Mouse (Mus musculus) heart, adult 8-10 months (tissue): ENCODE results near the gene C2cd5. TPM values are rescaled to one million over a fixed set of nuclear protein-coding genes. Genes with fewer than 3 reads are reported as not detected.
"Not testable (repeated sequence)": the region's sequence is repeated elsewhere in the genome, so short reads cannot be mapped to it uniquely, and the experiment has no call there.

Experiments used
- DNase-seq: peaks from one replicate; pipeline ENCODE4 v3.0.0; 2022; ENCODE audit warnings: low spot score
- total RNA-seq, 4 experiments: library from RNA; stranded (reverse); gene quantifications; 2 replicates each; pipeline ENCODE4 v1.2.4; 2022

C2cd5 gene
- total RNA-seq, 4 experiments from 2014 or later, result 13.3 to 15.3 (median 13.6) TPM

DNA sequence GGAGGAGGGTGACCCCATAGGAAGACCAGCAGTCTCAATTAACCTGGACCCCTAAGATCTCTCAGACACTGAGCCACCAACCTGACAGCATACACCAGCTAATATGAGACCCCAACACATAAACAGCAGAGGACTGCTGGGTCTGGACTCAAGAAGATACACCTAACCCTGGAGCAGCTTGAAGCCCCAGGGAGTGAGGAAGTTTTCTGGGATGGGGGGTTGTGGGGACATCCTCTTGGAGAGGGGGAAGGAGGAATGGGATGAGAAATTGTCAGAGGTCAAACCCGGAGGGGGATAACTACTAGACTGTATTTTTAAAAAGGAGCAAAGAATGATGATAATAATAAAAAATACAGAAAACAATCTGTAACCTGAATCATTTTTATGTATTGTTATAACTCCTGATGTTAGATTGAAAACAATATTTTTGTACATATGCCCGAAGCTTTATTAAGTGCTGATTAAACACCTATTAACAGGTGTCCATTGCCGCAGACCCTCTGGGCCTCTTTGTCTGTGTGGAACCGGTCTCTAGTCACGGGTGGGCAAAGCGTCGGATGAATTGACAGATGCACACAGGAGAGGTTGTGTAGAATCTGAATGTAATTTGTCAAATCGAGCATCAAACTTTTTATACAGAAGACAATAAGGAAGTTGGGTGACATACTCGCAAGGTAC, 114.2 kb downstream of the C2cd5 start:
- DNase-seq, result not testable (repeated sequence)

DNA sequence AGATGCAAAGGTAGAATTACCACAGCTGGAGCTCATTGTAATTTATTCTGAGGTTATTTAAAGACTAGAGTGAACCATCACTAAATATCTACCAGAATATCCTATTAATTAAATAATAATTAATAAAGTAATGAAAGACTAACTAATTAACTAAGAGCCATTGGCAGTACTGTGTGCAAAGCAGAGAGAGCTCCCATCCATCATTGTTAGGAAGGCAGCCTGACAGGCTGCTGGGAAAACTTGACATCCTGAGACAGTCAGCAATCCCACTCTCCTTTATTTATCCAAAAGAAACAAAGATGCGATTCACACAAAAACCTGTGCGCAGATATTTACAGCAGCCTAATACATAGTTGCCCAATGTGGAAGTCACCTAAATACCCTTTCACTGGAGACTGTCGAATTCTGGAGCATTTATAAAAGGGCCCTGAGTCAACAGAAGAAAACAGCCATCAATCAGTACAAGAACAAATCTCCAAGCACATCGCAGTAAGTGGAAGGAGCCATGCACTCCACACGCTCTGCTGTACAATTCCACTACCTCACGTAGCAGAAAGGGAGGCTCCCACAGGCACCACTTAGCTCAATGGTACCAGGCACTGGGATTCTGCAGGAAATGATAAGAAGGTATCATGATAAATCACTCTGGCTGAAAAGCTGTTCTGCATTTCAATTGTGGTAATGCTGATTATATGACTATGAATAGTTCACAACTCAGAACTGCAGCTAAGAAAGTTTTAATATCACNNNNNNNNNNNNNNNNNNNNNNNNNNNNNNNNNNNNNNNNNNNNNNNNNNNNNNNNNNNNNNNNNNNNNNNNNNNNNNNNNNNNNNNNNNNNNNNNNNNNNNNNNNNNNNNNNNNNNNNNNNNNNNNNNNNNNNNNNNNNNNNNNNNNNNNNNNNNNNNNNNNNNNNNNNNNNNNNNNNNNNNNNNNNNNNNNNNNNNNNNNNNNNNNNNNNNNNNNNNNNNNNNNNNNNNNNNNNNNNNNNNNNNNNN, 120.0 kb downstream of the C2cd5 start:
- DNase-seq, result no peak

DNA sequence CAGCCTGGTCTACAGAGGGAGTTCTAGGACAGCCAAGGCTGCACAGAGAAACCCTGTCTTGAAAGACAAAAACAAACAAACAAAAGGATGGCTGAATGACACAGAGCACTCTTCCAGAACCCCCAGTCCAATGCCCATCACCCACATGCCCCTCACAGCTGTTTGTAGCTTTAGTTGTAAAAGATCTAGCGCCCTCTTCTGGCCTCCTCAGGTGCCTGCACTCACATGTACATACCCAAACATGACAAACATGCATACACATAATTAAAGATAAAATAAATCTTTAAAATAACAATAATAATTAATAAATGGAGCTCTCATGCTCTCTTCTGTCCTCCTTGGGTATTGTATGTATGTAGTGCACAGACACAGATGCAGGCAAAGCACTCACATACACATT, 122.7 kb downstream of the C2cd5 start:
- DNase-seq, result no peak

DNA sequence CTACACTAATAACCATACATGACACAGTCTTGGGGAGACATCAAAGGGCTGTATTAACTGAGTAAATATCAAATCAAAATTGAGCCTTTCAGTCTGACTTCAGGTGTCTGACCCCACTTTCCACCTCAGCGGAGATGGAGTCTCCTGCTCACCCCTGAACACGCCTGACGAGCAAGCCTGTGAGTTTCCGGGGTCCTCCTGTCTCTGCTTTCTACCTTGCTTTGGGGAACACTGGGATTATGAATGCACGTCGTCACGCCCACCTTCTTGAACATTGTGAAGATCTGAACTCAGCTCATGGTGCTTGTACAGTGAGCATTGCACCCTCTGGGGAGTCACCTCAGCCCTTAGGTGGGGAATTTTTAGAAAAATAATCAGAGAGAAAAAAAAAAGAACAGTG, 126.7 kb downstream of the C2cd5 start:
- no peak for DNase-seq

DNA sequence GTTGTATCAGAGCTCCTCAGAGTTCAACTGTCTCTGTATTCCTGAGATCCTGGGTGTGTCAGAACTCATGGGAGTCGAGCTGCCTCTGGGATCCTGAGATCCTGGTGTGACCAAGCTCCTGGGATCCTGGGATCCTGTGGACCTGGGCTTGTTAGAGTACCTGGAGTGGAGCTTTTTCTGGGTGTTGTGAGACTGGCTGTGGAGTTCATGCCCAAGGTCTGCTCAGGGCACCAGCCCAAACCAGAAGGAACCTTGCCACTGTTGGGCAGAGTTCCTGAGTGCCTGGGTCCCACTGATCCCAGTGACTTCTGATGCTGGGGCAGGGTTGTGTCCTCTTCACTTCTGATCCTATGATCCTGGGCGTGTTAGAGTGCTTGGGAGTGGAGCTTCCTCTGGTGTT, 127.7 kb downstream of the C2cd5 start:
- DNase-seq, result no peak

DNA sequence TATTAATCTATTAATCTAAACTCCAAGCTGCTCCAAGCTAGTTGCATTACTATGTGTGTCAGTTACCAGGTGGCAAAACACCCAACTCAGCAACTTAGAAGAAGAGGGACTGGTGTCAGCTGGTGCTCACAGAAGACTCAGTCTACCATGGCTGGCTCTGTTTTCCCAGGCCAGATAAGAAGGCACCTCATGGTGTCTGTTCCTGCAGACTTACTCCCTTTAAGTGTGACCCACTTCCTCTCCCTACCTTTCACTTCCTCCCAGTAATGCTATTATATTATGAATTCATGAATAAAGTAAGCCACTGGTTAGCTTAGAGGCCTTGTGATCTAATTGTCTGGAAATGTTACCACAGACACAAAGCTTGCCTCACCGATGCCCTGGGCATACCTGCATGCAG, 132.5 kb downstream of the C2cd5 start:
- DNase-seq, result no peak

DNA sequence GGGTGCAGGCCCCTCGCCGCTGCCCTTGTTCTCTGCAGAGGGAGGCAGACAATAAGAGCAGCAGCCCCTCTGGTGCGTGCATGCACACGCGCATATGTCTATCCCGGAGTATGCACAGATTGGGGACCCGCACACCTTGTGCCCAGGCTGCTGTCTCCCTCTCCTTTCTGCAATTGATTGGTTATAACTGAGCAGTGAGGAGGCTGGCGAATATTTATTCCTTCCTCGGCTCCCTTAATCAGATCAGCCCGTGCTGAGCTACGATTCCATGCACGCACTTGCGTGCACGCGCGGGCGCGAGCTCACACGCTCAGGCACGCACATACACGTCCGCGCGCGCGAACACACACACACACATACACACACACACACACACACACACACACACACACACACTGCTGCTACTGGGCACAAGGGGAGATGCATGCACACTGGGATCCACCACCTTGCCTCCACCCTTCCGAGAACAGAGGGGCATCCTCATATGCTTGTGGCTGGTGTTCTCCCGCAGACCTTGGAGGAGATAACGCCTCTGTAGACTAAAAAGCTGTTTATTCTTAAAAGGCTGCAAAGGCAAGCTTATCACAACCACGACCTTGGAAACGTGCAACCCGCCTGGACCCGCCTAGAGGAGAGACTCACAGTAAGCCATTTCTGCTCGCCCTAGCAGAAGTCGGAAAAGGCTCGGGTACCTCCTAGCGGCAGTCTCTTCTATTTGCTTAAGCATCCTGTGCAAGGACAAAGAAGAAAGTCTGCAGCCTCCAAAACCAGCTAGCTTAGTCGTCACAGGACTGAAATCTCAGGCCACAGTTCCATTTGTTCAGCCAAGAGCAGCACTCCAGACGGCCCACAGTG, 135.2 kb downstream of the C2cd5 start:
- peak; percentile 30 for DNase-seq

DNA sequence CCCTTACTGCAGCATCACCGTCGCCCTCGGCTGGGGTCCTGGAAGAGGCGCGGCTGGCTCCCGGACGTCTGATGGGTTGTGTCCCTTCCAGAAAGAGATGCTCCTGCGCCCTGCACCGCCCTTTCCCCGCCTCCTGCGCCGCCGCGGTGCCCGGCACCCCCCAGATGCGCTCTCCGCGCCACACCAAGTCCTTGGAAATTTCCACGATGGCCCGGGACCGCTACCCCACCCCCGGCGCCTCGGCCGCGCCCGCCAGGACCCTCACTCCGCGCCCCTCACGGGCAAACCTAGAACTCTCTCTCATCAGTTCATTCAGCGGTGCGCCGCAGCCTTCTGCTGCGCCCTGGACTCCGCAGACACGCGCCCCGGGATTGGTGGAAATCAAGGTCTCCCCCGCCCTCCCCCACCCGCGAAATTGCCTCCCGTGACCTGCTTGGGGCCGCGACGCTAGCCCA, 135.8 kb downstream of the C2cd5 start, which contains the start of gene St8sia1:
St8sia1 (minus strand) TSS at position 377 of the 455 bp plus-strand sequence.
- no peak for DNase-seq

DNA sequence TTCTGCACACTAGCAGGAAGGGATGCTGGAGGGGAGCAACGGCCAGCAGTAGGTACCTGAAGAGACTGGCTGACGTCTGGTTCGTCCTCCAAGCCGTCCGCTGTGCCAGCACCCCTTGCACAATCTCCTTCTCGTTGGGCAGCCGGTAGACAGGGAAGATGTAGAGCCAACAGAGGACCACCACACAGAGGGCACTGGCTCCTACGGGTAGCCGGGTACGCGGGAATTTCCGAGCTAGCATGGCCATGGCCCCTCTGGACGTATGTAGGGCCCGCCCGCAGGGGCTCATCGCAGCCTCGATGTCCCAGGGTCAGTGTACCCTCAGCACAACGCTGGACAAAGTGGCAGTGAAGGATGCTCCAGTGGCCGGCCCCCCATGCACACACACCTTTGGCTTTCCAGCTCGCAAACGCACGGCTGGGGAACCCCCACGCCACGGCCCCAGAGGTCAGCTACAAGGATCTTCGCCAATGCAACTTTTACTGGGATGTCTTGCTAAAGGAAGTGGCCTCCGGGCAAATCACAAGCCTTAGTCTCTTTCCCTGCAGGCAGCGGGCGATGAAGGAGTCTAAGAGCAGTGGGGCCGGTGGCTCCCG, 136.4 kb downstream of the C2cd5 start:
- DNase-seq, result no peak

DNA sequence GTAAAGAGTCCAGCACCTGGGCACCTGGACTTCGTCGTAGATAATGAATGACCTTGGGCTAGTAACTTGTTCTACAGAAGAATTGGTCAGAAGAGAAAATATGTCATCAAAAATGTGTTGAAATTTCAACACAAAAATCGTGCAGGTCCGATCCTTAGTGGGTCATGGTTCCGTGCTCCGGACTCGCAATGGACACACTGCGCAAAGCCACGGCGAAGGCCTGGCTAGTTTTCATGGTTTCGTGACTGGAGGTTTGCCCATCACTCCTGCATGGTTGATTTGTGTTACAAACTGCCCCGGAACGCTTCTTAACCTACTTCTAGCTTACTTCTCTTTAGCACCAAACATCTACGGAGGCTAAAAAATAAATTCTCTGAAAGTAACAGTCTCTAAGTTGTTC, 137.1 kb downstream of the C2cd5 start:
- no peak for DNase-seq

DNA sequence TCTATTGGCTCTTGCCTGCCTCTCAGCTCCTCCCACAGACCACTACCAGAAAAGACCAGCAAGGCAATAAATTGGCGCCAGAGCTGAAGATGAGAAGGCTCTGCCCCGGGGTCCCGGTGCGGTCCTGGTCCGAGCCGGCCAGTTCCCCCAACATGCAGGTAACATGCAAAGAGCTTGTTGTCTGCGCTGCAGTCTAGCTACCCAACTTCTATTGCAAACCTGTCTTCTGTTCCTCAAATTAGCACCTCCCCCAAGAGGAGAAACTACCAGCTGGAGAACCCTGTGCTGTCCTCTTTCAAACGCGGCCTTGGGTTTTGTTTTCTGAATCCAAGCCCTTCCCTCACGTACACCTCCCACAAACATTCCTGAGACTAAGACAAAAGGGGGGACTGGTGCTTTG, 137.5 kb downstream of the C2cd5 start:
- DNase-seq, result no peak

DNA sequence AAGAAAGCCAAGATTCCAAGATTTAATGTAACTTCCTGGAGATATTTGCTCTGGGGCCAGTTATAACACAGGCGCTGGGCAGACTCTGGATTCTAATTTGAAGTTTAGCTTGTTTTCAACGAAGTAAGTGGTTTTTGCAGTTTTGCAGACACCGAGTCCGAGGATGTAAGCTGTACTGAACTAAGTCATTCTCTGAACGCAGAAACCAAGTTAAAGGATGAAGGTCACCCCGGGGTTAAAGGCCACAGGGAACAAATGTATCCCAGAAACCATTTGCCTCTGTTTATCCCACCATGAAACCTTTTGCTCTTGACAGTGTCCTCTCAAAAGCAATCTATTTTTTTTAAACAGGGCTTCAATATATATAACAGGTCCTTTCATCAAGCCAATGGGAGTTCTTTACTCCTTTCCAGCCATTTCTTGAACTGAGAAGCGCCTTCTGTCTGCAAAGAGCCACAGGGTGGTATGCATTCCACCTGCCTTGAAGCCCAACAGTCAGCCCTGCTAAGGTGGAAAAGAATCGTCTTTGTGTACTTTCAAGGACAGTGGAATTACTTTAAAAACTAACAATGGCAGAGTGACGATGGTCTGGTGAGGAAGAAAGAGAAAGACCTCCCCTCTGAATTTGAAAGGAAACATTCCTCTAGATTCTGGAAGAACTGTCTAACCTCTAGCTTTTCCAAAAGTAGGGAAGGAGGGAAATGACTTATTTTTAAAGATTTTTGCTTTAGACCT, 138.1 kb downstream of the C2cd5 start:
- DNase-seq, result no peak

Other genes starting within 250 kb of the C2cd5 start
- under 1 TPM; 0.09 to 0.25 (median 0.17) TPM for gene St8sia1, start 135.7 kb downstream of the C2cd5 start, total RNA-seq
- gene Etnk1, start 67.1 kb upstream of the C2cd5 start, total RNA-seq, result 10 to 100 TPM; 26.4 to 29.2 (median 27.7) TPM